Mouse (Mus musculus) embryonic fibroblast, embryonic 13.5 days (primary cell): ENCODE data around the gene Ano5.

Experiments
- CTCF ChIP-seq: IDR thresholded peaks from 2 replicates; pipeline ENCODE4 v1.5.1; 2011; ENCODE audit warnings: mild to moderate bottlenecking, control low read depth, low read length, moderate library complexity, borderline replicate concordance; ENCODE audit not compliant: insufficient read depth
- POLR2A ChIP-seq: IDR thresholded peaks from 2 replicates; pipeline ENCODE4 v1.6.1; 2011; ENCODE audit warnings: low read depth, mild to moderate bottlenecking, control low read depth, low read length, moderate library complexity

DNA sequence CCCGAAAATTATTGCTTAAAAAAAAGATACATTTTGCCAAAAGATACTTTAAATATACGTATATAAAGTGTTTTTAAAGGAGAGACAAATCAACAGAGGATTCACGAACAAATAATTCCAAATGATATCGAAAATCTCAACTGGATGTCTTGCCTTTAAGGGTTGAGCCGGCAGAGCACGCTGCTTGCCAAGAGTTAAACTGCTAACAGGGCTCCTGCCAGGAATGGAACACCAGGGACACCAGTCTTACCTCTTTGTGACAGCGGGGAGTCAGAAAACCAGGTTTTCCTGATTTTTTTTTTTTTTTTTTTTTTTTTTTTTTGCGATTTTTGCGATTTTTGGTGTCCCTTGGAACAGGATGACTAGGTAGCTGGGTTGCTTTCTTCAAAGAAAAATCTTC is 117.5 kb downstream of the Ano5 start:
- no peak for TF ChIP-seq CTCF
- TF ChIP-seq POLR2A: no peak
